Mouse (Mus musculus) regulatory T cell (primary cell): ENCODE measurements around the gene Atp2a2.

Source experiments
- in situ Hi-C: fragments of 300-600 bp; cut with MboI, MseI; formaldehyde crosslinking; loops from one replicate; pipeline ENCODE4 v1.15.1; 2025; ENCODE audit warnings: high pct_unique_total_duplicates

Gene Atp2a2

DNA sequence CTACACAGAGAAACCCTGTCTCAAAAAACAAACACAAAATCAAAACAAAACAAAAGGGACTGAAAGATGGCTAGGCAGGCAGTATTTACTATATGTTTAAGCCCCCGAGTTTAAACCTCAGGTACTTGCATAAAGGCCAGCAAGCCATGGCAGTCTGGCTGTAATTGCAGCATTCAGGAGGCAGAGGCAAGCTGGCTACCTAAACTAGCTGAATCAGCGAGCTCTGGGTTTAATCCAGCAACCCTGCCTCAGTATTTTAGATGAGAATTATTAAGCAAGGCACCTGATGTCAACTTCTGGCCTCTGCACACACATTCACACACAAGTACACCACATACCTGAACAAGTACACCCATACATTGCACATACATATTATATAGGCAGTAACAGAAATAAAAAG is 4.0 kb downstream of the Atp2a2 start:
- in situ Hi-C loops = loop anchor here (10.0 to 25.0 kb wide), 2 partner anchors 127 to 1061 kb away; no protein-coding TSS in a partner anchor

DNA sequence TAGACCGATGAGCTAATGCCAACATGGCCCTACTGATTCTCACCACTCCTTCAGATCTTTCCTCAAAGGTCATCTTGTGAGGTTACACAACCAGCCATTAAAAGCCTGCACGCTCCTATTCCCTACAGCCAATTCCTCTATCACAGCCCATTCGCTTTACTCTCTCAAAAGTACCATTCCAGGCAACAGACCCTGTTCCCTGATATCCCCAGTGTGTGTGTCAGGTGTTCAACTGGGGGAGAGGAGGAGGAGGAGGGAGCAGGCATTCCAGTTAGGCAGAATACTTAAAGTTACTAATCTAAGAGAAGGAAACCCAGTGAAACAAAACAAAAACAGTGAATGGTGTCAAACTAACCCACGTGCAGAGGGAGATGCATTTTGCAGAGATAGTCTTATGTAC is 5.0 kb downstream of the Atp2a2 start:
- in situ Hi-C loops = loop anchor here (10.0 to 25.0 kb wide), 2 partner anchors 128 to 1060 kb away; no protein-coding TSS in a partner anchor

DNA sequence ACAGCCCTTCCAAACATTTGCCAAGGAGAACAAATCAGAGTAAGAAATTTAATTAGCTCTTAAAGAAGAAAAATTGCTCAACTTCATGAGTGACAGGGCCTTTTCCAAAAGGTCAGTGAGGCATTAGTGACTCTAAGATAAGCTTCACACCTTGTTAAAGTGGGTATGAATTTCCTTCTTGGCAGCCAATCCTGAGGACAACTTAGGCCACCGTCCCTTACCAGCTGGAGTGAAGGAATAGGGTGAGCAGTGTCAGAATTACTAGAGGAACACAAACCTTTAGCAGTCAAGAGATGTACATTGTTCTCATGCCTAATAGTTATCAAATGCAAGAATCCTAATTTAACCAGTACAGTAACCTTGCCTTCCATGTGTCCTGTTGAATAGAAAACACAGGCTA is 7.6 kb downstream of the Atp2a2 start:
- in situ Hi-C loops = loop anchor here (10.0 to 25.0 kb wide), 2 partner anchors 130 to 1057 kb away; no protein-coding TSS in a partner anchor

DNA sequence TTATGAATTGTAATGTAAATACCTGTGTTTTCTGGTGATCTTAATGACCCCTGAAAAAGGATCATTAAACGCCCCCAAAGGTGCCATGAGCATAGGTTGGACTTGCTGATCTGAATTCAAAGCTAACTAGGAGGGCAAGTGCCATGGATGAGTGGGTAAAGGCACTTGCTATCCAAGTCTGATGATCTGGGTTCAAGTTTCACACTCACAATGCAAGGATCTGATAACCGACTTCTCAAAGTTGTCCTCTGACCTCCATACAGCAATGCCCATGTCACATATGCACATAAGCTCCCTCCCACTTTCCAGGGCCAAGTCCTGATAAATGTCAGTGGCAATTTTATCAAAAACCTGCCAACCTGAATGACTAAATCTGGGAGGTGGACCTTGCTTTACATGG is 9.0 kb downstream of the Atp2a2 start:
- in situ Hi-C loops = loop anchor here (10.0 to 25.0 kb wide), 2 partner anchors 132 to 1056 kb away; no protein-coding TSS in a partner anchor

DNA sequence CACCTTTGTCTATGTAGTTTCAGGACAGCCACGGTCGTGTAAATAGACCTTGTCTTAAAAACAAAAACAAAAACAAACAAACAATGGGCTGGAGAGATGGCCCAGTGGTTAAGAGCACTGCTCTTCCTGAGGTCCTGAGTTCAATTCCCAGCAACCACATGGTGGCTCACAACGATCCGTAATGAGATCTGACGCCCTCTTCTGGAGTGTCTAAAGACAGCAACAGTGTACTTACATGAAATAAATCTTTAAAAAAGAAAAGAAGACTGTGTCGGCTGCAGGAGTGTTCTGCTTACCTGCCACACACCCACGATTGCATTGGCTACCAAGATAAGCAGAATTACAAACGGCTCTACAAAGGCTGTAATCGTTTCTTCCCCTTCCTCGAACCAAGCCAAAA is 10.6 kb downstream of the Atp2a2 start:
- in situ Hi-C loops = loop anchor here (10.0 to 25.0 kb wide), 2 partner anchors 133 to 1054 kb away; no protein-coding TSS in a partner anchor

DNA sequence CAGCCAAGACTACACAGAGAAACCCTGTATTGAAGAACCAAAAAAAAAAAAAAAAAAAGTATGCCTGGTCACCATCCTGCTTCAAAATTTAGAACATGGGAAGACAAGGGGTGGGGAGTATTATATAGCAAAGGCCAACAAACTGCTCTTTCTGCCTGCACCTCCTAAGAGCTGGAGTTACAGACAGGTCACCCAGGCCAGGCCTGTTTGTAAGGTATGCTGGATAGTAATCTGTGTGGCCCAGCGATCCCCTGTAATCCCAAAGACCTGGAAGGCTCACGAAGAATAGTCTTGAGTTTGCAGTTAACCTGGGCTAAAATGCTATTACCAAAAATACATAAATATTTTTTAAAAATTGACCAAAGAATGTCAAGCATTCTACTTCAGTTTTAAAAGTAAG is 11.9 kb downstream of the Atp2a2 start:
- in situ Hi-C loops = loop anchor here (10.0 to 25.0 kb wide), 2 partner anchors 135 to 1053 kb away; no protein-coding TSS in a partner anchor

DNA sequence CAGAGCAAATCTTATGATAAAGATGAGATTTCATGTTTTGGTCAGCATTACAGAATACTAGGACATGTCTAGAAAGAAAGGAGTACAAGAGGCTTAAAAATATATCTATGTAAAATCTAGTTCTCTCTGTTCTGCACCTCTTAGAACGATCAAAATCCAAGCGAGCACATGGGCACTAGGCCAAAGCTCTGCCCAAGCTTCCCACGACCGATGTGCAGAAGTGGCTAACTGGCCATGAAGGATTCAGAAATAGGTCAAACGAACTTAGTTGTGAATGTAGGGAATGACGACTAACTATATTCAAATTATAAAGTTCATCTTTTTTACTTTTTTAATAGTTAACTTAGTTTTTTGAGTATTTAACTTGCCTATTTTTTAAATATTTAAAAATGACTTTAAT is 14.2 kb downstream of the Atp2a2 start:
- in situ Hi-C loops = loop anchor here (25.0 kb wide), 1 partner anchor 1051 kb away; no protein-coding TSS in a partner anchor

DNA sequence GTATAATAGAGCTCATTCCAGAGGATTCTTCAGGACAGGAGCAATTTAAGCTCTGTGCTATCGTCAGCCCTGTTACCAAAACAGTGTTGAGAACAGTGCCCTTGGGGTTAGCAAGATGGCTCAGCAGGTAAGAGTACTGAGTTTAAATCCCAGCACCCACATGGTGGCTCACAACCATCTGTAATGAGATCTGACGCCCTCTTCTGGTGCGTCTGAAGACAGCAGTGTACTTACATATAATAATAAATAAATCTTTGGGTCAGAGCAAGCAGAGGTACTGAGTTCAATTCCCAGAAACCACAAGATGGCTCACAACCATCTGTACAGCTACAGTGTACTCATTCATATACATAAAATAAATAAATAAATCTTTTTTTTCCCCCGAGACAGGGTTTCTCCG is 15.8 kb downstream of the Atp2a2 start:
- in situ Hi-C loops = loop anchor here (25.0 kb wide), 1 partner anchor 1049 kb away; no protein-coding TSS in a partner anchor

DNA sequence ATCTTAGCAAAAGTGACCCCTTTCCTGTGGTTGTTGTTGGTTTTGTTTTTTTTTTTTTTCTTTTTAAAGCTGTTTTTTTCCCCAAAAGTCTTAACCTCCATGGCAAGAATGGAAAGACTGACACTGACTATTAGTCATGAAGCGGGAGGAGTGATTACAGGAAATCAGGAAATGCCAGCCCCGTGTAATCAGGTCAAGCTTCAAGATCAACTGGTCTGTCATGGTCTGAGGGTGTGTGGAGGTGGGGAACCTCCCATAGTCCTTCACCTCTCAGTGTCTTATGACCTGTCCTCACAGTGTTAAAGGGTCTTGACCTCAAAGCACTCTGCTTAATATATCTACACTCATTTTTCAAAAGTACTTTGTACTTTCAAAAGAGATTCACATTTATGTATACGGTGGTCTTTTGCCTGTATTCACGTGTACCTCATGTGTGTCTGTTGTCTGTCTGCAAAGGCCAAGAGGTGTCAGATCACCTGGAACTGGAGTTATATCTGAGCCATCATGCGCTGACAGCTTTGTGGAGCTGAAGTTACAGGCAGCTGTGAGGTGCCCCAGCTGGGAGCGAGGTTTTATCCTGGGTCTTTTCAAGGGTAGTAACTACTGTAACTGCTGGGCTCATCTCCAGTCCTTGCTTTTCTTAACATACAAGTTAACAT is 19.2 kb downstream of the Atp2a2 start:
- in situ Hi-C loops = loop anchor here (25.0 kb wide), 1 partner anchor 1046 kb away; no protein-coding TSS in a partner anchor

DNA sequence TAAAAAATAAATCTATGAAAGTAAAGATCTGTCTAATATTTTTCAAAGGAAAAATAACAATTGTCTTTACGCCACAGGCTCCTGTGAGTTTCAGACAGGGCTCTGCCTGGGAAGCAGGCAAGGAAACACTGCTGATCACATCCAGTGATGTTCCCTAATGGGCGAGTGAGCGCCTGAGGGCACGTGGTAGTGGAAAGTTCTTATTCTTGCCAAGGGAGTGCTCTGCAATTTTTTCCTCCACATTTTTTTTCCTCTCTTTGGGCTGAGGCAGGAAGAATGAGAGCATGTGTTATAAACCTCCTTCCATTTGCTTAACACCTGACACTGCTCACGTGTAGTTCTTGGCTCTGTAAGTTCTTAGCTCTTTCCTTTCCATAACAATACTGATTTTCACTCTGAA is 20.2 kb downstream of the Atp2a2 start:
- in situ Hi-C loops = loop anchor here (25.0 kb wide), 1 partner anchor 1045 kb away; no protein-coding TSS in a partner anchor

DNA sequence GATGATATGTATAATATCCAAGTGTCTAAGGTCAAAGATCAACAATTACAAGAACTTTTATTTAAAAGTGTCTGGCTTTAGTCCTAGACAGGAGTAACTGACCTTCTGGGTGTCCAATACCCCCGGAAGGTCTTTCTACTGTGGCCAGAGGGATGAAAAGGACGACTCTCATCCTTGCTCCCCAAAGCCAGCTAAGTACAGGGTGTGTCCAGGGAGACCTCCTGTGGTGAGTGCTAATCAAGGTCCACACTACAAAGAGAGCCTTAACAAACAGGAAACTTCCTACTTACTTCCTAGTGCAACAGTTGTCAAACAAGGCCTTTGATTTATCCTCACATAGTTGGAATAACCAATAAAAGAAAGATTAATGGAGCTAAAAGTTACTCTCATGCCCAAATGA is 22.9 kb downstream of the Atp2a2 start:
- in situ Hi-C loops = loop anchor here (5.0 to 25.0 kb wide), 2 partner anchors 42 to 1042 kb away; no protein-coding TSS in a partner anchor

DNA sequence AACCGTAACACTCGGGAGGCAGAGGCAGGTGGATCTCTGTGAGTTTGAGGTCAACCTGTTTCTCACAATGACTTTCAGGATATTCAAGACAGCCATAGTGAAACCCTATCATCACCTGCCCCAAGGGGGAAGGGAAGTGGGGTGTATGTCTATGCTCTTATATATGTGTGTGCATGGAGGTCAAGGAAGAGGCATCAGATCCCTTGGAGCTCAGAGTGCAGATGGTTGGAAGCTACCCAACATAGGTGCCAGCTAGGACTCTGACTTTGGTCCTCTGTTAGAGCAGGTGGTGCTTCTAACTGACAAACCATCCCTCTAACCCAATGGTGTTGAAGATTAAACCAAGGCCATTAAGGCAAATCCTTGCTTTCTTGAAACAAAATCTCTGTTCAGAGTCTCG is 24.5 kb downstream of the Atp2a2 start:
- in situ Hi-C loops = loop anchor here (5.0 to 25.0 kb wide), 2 partner anchors 40 to 1040 kb away; no protein-coding TSS in a partner anchor

DNA sequence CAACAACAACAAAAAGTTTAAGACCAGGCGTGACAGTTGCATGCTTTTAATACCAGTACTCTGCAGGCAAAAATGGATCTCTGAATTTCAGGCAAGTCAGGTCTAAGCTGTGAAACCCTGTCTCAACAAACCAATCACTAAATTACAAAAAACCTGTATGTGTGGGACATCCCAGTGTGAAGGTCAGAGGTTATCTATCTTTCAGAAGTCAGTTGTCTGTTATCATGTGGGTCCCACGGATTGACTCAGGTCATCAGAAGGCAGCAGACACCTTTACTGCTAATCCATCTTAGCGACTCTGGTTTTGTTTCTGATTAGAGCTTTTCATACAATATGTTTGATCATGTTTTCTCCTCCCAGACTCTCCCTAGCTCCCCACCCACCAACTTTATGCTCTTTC is 25.9 kb downstream of the Atp2a2 start:
- in situ Hi-C loops = loop anchor here (5.0 to 25.0 kb wide), 2 partner anchors 39 to 1039 kb away; no protein-coding TSS in a partner anchor

DNA sequence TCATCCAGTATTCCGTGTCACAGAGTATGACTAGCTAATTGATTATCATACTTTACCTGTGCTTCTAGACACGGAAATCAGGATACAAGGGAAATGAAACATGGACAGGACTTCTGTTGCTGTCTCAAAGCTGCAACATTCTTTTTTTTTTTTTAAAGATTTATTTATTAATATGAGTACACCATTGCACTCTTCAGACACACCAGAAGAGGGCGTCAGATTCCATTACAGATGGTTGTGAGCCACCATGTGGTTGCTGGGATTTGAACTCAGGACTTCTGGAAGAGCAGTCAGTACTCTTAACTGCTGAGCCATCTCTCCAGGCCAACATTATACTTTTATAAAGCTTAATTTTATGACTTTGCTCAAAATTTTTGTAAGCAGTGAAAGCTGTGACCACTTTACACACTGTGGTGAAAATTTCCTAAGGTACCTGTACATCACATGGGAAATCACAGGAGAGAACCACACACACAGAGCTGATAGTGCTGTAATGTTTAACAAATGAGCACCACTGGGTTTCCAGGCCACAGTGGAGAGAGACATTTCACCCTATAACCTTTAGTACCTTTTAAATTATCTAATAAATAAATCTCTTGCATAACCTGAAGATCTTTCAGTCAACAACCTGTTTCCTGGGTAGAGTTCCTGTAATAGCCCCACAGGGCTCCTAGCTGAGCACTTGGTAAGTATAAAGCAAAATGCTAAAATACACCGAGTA is 27.2 kb downstream of the Atp2a2 start:
- in situ Hi-C loops = loop anchor here (5.0 to 25.0 kb wide), 4 partner anchors 38 to 1912 kb away; partner anchors contain the start of gene Zcchc8

DNA sequence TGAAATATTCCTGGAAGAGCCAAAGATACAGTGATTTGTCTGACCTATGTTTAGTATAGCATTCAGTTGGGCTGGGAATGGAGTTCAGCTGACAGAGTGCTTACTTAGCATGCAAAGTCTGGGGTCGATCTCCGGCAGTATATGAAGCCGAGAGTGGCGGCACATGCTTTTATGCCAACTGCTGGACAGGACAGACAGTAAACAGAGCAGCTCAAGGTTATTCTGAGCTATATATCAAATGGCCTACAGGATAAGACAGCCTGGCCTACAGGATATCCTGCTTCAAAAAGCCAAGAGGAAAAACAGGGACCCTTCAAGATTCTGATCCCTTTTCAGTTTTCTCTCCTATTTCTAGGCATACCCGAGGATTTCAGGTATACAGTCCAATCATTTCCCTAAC is 30.4 kb downstream of the Atp2a2 start:
- in situ Hi-C loops = loop anchor here (25.0 kb wide), 2 partner anchors 1241 to 1916 kb away; partner anchors contain the start of gene Zcchc8

DNA sequence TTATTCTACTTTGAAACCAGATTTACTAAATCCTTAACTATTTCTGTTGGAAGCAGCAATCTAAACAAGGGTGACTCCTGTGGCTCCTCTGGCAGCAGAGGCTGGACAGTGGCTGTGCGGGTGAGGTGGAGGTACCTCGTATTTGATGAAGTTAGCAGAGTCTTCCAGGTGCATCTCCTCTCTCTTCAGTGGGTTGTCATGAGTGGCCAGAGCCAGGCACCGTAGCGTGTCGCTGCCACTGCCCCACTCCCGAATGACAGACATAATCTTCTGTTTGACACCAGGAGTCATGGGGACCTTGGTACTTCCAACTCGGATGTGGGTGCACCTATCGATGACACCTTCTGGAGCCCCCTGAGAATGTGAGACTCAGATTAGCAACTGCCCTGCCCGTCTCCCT is 40.6 kb downstream of the Atp2a2 start:
- in situ Hi-C loops = loop anchor here (25.0 kb wide), 2 partner anchors 1251 to 1926 kb away; partner anchors contain the start of gene Zcchc8

DNA sequence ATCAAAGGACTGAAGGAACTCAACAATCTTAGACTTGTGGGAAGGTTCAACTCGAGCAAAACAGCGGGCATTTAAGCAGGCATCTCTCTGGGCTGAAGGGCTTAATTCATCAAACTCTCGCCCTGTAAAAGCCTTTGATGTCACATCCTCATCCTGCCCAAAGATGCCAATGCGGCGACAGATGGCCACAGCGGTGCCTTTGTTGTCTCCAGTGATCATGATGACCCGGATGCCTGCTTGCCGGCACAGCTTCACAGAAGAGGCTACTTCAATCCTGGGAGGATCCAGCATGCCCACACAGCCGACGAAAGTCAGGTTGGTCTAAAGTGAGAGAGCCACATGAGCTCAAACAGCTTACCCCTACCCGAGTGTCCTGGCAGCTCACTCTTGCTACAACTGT is 41.4 kb downstream of the Atp2a2 start:
- in situ Hi-C loops = loop anchor here (25.0 kb wide), 2 partner anchors 1252 to 1927 kb away; partner anchors contain the start of gene Zcchc8

DNA sequence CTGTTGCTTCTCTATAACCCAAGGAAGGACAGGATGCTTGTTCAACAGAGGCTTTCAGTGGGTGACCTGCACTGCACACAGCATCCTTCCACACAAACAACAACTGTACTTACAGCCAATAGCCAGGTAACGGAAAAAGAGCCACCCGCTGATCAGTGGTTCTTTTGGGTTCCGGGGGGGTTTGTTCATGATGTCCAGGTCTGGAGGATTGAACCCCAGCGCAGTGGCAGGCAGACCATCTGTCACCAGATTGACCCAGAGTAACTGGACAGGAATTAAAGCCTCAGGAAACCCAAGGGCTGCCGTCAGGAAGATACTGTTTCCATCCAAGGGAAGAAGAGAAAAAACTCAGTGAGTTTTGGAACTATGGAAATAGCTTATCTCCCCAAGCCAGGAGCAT is 42.7 kb downstream of the Atp2a2 start:
- in situ Hi-C loops = loop anchor here (25.0 kb wide), 2 partner anchors 1253 to 1928 kb away; partner anchors contain the start of gene Zcchc8

DNA sequence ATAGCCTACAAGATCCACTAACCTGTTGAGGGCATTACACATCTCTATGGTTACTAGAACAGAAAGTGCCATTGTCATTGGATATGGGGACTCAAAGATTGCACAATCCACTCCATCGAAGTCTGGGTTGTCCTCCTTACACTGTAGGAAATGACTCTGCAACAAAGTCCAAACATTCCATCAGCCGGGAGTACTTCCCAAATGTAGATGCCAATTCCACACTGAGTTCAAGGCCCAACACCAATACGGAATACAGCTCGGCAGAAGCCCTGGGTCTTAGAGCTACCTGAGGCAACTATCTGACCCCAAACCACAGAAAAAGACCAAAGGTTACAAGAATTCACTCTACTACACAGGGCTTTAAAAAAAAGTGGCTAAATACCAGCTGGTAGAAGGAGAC is 44.0 kb downstream of the Atp2a2 start:
- in situ Hi-C loops = loop anchor here (25.0 kb wide), 2 partner anchors 1254 to 1929 kb away; partner anchors contain the start of gene Zcchc8

DNA sequence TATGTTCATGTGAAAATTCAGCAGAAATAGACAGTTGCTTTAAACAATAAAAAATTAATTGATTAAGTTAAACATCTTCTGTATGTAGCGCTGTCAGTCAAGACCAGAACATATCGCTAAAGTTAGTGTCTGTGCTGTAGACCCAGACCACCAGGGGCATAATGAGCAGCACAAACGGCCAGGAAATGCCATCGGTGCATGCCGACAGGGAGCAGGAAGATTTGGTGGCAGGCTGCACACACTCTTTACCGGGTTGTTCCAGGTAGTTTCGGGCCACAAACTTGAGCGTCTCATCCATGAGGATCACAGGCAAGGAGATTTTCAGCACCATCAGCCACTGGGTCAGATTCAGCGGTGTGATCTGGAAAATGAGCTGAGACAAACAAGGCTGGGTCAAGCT is 45.0 kb downstream of the Atp2a2 start:
- in situ Hi-C loops = loop anchor here (25.0 kb wide), 2 partner anchors 1255 to 1930 kb away; partner anchors contain the start of gene Zcchc8

DNA sequence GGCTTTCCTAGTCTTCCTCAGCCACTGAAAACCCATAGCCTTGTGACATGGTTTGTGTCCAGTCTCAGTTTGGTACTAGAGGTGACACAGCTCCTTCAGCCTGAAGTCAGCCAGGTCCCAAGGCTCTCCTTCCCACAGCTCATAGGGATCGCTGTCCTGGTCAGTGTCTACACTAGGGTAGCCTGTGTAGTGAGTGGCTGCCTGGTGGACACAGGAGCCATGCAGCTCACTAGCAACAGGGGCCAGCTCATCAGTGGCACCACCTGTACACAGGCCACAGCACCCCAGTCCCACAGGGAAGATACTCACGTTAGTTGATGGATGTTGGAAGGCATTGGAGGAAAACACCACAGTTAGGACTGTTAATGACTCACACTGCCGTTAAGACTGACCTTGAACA is 46.4 kb downstream of the Atp2a2 start:
- in situ Hi-C loops = loop anchor here (25.0 kb wide), 2 partner anchors 1257 to 1932 kb away; partner anchors contain the start of gene Zcchc8
